Mouse (Mus musculus): Measurements from ENCODE around the gene Cend1. TPM values are rescaled to one million over a fixed set of nuclear protein-coding genes. Genes with fewer than 3 reads are reported as not detected.

The Cend1 gene
- polyA plus RNA-seq, 1 experiment from 2014 or later, result 2.7 TPM

DNA sequence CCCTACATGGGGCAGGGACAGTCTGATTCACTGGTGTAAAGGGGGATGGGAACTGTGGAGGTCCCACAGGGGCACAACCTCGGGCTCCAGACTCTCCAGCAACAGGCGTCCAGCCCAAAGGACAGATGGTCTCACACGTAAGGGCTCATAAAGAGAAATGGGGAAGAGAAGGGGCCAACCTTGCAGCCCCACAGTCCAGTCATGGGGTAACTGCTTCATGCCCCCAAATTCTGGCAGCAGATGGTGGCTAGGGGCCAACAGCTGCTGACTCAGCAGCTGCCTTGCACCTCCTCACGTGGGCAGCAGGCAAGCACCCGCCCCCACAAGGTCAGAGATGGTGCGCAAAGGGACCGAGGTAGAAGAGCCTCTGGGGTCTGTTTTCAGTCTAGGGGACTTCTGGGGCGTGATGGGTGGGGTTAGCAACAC is 2.9 kb upstream of the Cend1 start:
- H3K27me3 ChIP-seq (ENCODE audit: control insufficient read depth, insufficient read depth, low read length), result no peaks in the 10 kb centered on the region
- H3K27ac ChIP-seq (replicated peaks; ENCODE audit: low read depth, low read length), result no peak overlapping the region
- 79% methylated on average over 8 of the region's 8 CpGs for WGBS
- no peak overlapping the region for H3K9ac ChIP-seq (ENCODE audit: low read length)
- ATAC-seq (ENCODE audit: insufficient number of reproducible peaks, low FRiP score, low TSS enrichment, low read depth), result no peak
- no peaks in the 10 kb centered on the region for H3K9me3 ChIP-seq (ENCODE audit: control insufficient read depth, low read length)
- peaks cover 14% of the 10 kb centered on the region for H3K4me1 ChIP-seq (ENCODE audit: control insufficient read depth, insufficient read depth, low read length)
- DNase-seq (ENCODE audit: low spot score), result no peak
- no peaks in the 10 kb centered on the region; the same call in 1 of the 2 replicates for H3K36me3 ChIP-seq (ENCODE audit: control insufficient read depth, insufficient read depth, low read length)
- no peak overlapping the region for H3K4me2 ChIP-seq (ENCODE audit: low read depth, severe bottlenecking)
- no peak overlapping the region for H3K4me3 ChIP-seq (ENCODE audit: low read depth, low read length)

DNA sequence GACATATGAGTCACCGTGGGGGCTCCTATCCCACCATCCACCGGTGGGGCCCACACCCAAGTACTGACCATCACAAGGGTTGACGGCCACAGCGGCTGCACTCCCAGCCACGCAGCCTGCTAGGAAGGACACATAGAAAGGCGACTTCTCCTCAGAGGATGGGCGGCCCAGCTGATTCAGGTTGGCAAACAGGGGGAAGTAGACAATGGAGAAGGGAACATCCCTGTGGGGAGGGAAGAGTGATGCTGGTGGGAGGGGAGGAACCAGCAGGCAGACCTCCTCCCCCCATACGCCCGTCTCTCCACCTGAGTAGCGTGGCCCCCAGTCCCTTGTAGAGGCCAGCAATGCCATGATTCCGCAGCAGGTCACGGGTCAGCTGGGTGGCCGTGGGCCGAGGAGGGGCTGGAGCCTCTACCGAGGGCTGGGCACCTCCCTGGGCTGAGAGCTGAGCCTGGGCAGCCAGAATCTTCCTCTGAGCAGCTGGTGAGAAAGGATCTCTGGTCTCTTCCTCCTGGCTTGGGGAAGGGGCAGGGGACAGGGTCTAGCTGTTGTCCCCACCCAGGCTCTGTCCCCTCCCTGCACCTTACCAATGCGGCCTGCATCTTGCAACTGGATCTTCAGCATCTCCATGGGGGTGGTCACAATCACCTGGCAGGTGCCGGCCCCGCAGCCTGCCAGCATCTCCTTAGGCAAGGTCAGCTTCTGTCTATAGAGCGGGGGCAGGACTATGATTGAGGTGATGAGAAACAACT is 2.3 kb upstream of the Cend1 start:
- Histone ChIP-seq H3K4me1 (ENCODE audit: control insufficient read depth, insufficient read depth, low read length) (peaks cover 12% of the 10 kb centered on the region), H3K9ac (ENCODE audit: low read length) (no peak overlapping the region)
- 92% methylated on average over 18 of the region's 19 CpGs for WGBS

DNA sequence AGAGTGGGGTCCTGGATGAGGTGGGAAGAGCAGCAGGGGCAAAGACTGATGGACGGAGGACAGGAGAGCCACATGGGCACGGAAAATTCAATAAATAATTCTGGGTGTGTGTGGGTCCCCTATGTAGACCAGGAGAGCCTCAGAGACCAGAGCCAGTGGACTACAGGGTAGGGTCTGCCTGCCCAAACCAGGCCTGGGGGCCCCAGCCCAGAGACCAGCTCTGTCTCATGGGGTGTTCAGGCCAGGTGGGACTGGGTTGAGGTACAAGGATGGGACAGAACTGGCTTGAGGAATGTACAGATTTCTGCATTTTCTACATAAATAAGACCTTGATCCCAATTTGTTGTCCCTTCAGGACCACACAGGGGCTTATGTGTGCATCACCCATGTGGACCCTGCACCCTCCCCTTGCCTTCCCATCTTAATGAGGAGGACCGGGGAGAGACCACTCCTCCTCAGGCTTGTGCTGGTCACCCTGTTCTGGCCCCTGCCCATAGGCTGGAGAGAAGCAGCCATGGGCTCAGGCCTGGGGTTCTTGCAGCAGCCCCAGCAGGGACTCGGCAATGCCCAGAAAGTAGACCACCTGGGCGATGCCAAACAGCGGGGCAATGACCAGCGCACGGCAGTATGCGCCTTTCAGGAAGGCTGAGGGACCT is 1.4 kb upstream of the Cend1 start:
- ATAC-seq (ENCODE audit: insufficient number of reproducible peaks, low FRiP score, low TSS enrichment, low read depth), result no peak
- no peak overlapping the region for H3K27ac ChIP-seq (replicated peaks; ENCODE audit: low read depth, low read length)
- no peaks in the 10 kb centered on the region; the same call in 1 of the 2 replicates for H3K36me3 ChIP-seq (ENCODE audit: control insufficient read depth, insufficient read depth, low read length)
- H3K9ac ChIP-seq (ENCODE audit: low read length), result no peak overlapping the region
- H3K4me3 ChIP-seq (ENCODE audit: low read depth, low read length), result no peak overlapping the region
- H3K4me2 ChIP-seq (ENCODE audit: low read depth, severe bottlenecking), result no peak overlapping the region
- no peaks in the 10 kb centered on the region for H3K27me3 ChIP-seq (ENCODE audit: control insufficient read depth, insufficient read depth, low read length)
- peaks cover 12% of the 10 kb centered on the region for H3K4me1 ChIP-seq (ENCODE audit: control insufficient read depth, insufficient read depth, low read length)
- H3K9me3 ChIP-seq (ENCODE audit: control insufficient read depth, low read length), result no peaks in the 10 kb centered on the region
- 94% methylated on average over 9 of the region's 9 CpGs for WGBS
- DNase-seq (ENCODE audit: low spot score), result no peak

More for the DNA sequence above, 2.3 kb upstream of the Cend1 start:
- DNase-seq (ENCODE audit: low spot score), result no peak
- Histone ChIP-seq H3K36me3 (ENCODE audit: control insufficient read depth, insufficient read depth, low read length) (no peaks in the 10 kb centered on the region; the same call in 1 of the 2 replicates), H3K4me3 (ENCODE audit: low read depth, low read length) (no peak overlapping the region), H3K27me3 (ENCODE audit: control insufficient read depth, insufficient read depth, low read length) (no peaks in the 10 kb centered on the region), H3K9me3 (ENCODE audit: control insufficient read depth, low read length) (no peaks in the 10 kb centered on the region), H3K27ac (replicated peaks; ENCODE audit: low read depth, low read length) (no peak overlapping the region), H3K4me2 (ENCODE audit: low read depth, severe bottlenecking) (no peak overlapping the region)
- ATAC-seq (ENCODE audit: insufficient number of reproducible peaks, low FRiP score, low TSS enrichment, low read depth), result no peak

DNA sequence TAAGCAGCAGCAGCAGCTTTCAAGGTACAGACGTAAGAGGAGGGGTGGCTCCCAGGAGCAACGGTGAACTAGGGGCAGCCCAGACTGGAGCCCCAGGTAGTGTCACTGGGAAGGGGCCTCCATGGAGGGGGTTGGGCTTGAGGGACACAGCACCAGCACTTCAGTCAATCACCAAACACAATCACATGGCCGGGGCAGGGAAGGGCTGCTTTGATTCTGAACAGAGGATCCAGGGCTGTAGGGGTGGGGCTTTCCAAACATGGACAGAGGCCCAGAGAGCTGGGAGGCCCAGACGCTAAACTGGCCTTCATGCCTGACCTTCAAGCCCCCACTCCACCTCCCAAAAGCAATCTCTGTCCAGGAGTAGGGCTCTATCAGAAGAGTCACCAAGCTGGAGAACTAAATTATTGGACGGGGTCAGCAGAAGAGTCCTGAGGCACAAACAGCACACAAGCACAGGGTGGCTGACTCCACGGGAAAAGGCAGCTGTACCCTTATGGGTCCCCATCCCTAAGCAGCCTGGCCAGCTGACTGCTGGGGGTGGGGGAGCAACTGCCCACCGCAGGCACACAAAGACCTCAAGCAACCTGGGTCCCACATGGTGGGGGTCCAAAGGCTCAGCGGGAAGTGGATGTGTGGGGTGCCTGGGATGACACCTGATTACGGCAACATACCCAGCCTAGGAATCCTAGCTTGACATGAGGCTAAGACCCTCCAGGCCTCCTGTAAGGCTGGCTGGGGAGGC is 721 bp upstream of the Cend1 start:
- WGBS, result 64% methylated on average over 9 of the region's 9 CpGs
- peak overlapping the region; percentile 50; the same call in 1 of the 2 replicates for H3K4me2 ChIP-seq (ENCODE audit: low read depth, severe bottlenecking)
- H3K9me3 ChIP-seq (ENCODE audit: control insufficient read depth, low read length), result no peaks in the 10 kb centered on the region
- H3K4me1 ChIP-seq (ENCODE audit: control insufficient read depth, insufficient read depth, low read length), result peaks cover 12% of the 10 kb centered on the region
- H3K27me3 ChIP-seq (ENCODE audit: control insufficient read depth, insufficient read depth, low read length), result no peaks in the 10 kb centered on the region
- H3K36me3 ChIP-seq (ENCODE audit: control insufficient read depth, insufficient read depth, low read length), result no peaks in the 10 kb centered on the region; the same call in 1 of the 2 replicates
- H3K9ac ChIP-seq (ENCODE audit: low read length), result no peak overlapping the region
- H3K4me3 ChIP-seq (ENCODE audit: low read depth, low read length), result no peak overlapping the region
- ATAC-seq (ENCODE audit: insufficient number of reproducible peaks, low FRiP score, low TSS enrichment, low read depth), result no peak
- no peak for DNase-seq (ENCODE audit: low spot score)
- H3K27ac ChIP-seq (replicated peaks; ENCODE audit: low read depth, low read length), result no peak overlapping the region; the same call in 1 of the 2 replicates

DNA sequence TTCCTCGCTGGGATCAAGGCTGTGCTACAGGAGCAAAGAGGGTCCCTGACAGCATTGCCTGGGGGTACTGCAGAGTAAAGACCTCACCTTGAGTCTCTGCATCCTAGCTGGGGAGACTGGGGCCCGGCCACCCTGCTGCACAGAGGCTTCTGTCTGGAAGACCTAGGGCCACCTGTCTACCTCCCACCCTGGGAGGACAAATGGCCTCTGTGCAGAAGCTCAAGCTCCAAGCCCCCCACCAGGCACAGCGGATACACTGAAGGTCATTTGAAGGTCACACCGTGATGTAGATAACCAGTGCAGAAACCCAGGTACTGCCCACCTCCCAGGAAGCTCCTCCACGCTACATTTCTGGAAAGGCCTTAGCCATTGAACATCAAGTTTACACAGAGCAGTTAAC is 590 bp downstream of the Cend1 start:
- Histone ChIP-seq H3K9me3 (ENCODE audit: control insufficient read depth, low read length) (no peaks in the 10 kb centered on the region), H3K4me3 (ENCODE audit: low read depth, low read length) (peak overlapping the region; percentile 34), H3K27ac (replicated peaks; ENCODE audit: low read depth, low read length) (no peak overlapping the region), H3K4me1 (ENCODE audit: control insufficient read depth, insufficient read depth, low read length) (peaks cover 4% of the 10 kb centered on the region; the same call in 1 of the 2 replicates), H3K9ac (ENCODE audit: low read length) (0 out of 2 replicates have a peak overlapping the region, but pooled peaks have one; percentile 27), H3K4me2 (ENCODE audit: low read depth, severe bottlenecking) (peak overlapping the region; percentile 50), H3K36me3 (ENCODE audit: control insufficient read depth, insufficient read depth, low read length) (no peaks in the 10 kb centered on the region; the same call in 1 of the 2 replicates), H3K27me3 (ENCODE audit: control insufficient read depth, insufficient read depth, low read length) (no peaks in the 10 kb centered on the region)
- 54% methylated on average over 5 of the region's 5 CpGs for WGBS
- no peak for DNase-seq (ENCODE audit: low spot score)
- ATAC-seq (ENCODE audit: insufficient number of reproducible peaks, low FRiP score, low TSS enrichment, low read depth), result no peak

DNA sequence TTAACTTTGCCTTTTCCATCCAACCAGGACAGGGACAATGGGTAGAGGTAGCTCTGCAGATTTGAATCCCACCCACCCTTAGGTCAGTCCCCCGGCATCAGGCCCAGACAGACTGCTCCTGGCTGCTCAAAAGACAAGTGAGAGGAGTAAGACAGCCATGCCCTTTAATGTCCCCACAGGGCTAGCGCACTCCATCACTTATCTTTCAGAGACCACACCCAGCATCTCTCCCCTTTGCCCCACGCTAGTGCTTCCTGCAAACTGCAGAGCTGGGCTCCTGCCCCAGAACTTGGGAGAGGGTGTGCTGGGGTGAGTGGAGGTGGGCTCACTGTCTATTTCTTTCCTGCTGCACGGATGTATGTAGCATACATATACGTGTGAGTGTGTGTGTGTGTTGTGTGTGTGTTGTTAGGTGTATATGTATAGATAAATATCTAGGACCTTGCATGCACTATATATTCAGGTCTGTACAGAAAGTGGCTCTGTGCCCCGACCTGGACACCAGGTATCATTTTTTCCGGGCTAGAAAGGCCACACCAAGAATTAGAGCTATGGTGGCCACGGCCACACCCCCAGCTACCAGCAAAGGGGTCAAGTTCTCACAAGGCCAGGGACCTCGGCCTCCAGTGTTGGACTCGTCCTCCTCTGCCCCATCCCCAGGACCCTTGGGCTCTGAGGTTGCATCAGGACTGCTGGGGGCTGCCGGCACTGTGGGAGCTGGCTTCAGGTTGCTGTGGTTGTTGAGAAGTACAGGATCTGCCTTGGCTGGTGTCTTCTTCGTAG is 2.2 kb downstream of the Cend1 start:
- Histone ChIP-seq H3K27ac (replicated peaks; ENCODE audit: low read depth, low read length) (no peak overlapping the region), H3K9me3 (ENCODE audit: control insufficient read depth, low read length) (no peaks in the 10 kb centered on the region)
- no peak for ATAC-seq (ENCODE audit: insufficient number of reproducible peaks, low FRiP score, low TSS enrichment, low read depth)

DNA sequence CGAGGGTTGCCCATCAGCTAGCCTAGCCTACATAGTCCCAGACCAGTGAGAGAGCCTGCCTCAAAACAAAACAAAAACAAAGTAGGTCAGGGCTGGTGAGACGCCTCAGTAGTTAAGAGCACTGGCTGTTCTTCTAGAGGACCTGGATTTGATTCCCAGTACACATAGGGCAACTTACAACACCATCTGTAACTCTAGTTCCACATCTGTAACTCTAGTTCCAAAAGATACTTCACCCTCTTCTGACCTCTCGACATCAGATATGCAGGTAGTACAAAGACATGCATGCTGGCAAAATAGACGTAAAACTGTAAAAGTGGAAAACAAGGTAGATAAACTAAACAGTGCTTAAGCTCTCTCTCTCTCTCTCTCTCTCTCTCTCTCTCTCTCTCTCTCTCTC is 5.5 kb downstream of the Cend1 start:
- Histone ChIP-seq H3K27me3 (ENCODE audit: control insufficient read depth, insufficient read depth, low read length) (no peaks in the 10 kb centered on the region), H3K4me3 (ENCODE audit: low read depth, low read length) (no peak overlapping the region), H3K36me3 (ENCODE audit: control insufficient read depth, insufficient read depth, low read length) (no peaks in the 10 kb centered on the region), H3K9me3 (ENCODE audit: control insufficient read depth, low read length) (no peaks in the 10 kb centered on the region), H3K27ac (replicated peaks; ENCODE audit: low read depth, low read length) (no peak overlapping the region), H3K9ac (ENCODE audit: low read length) (no peak overlapping the region), H3K4me1 (ENCODE audit: control insufficient read depth, insufficient read depth, low read length) (peaks cover under 1% of the 10 kb centered on the region; the same call in 1 of the 2 replicates), H3K4me2 (ENCODE audit: low read depth, severe bottlenecking) (no peak overlapping the region)
- ATAC-seq (ENCODE audit: insufficient number of reproducible peaks, low FRiP score, low TSS enrichment, low read depth) (no peak), DNase-seq (ENCODE audit: low spot score) (no peak)
- WGBS, result 81% methylated on average over 4 of the region's 4 CpGs

More for the DNA sequence above, 2.2 kb downstream of the Cend1 start:
- no peak for DNase-seq (ENCODE audit: low spot score)
- no peak overlapping the region for H3K4me3 ChIP-seq (ENCODE audit: low read depth, low read length)
- H3K4me2 ChIP-seq (ENCODE audit: low read depth, severe bottlenecking), result no peak overlapping the region
- H3K27me3 ChIP-seq (ENCODE audit: control insufficient read depth, insufficient read depth, low read length), result no peaks in the 10 kb centered on the region
- no peaks in the 10 kb centered on the region; the same call in 1 of the 2 replicates for H3K36me3 ChIP-seq (ENCODE audit: control insufficient read depth, insufficient read depth, low read length)
- H3K9ac ChIP-seq (ENCODE audit: low read length), result no peak overlapping the region
- H3K4me1 ChIP-seq (ENCODE audit: control insufficient read depth, insufficient read depth, low read length), result peaks cover 4% of the 10 kb centered on the region; the same call in 1 of the 2 replicates
- 80% methylated on average over 12 of the region's 12 CpGs for WGBS
